Mouse (Mus musculus): Measurements from ENCODE around the gene Olfr776.

DNA sequence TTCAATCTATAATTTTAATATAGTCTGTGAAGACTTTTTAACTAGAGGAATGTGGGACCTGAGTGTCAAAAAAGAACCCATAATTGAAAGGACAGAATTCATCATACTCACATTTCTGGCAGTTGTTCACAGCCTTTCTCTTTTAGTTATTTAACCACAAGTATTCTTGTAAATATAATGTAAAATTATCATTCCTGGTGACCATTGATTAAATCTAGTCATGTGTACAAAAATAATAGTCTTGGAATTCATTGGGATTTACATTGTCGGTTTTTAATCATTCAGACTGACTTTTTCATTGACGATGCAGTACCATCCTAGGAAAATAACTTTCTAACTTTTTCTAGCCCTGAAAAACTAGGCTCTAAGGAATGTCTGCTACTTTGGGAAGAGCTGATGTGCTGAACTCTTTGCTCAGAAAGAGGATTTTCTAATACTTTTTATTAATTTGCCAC, 12.2 kb downstream of the Olfr776 start, which contains the start of gene Olfr777:
- TF ChIP-seq CTCF (IDR thresholded peaks at IDR 0.05; ENCODE audit: low read depth, low read length) (no peak), GATA2 (IDR thresholded peaks at IDR 0.05; ENCODE audit: borderline replicate concordance, low read depth, low read length) (no peak), POLR2AphosphoS5 (IDR thresholded peaks at IDR 0.05; ENCODE audit: insufficient replicate concordance, low read depth, low read length) (no peak)
